Mouse (Mus musculus): ENCODE results near the gene Gm8113. TPM values are rescaled to one million over a fixed set of nuclear protein-coding genes. Genes with fewer than 3 reads are reported as not detected.
"Not testable (repeated sequence)": the region's sequence is repeated elsewhere in the genome, so short reads cannot be mapped to it uniquely, and the experiment has no call there.

Gene Gm8113
- 1 to 10 TPM; 3.9 to 4.8 TPM for total RNA-seq (2021)

DNA sequence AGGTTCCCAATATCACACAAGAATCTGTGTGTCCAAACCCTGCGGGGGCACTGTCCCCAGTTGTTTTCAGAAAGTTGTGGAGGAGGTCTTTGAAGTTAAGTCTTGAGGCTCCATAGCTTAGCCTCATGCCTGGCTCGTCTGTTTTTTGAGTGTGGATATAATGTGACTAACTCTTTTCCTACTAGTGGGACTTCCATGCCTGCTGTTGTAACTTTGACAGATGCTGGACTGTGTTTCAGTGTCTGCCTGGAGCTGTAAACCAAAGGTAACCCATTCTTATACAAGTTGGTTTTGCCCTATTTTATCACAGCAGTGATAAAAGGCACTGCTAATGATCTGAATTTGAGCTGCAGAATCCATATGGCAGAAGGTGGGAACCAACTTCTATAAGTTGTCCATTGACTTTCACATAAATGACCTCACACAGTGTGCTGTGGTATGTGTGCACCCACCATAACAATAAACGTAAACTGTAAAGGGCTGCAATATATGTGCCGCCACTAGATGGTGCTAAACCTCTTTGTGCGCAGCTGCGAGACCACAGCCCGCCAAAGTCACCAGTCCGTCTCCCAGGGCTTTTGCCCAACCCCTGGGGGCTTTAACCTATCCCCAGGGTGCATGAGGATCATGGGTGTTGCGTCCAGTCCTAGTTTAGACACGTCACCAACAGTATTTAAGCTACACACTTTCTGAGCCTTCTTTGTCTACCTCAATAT lies at the start of gene Gm8113:
Gene Gm8113 (plus strand): TSS at position 703 of the 716 bp plus-strand sequence.
- DNase-seq (ENCODE audit: low spot score); intact Hi-C loops (cut with DNase I): not testable (repeated sequence)

DNA sequence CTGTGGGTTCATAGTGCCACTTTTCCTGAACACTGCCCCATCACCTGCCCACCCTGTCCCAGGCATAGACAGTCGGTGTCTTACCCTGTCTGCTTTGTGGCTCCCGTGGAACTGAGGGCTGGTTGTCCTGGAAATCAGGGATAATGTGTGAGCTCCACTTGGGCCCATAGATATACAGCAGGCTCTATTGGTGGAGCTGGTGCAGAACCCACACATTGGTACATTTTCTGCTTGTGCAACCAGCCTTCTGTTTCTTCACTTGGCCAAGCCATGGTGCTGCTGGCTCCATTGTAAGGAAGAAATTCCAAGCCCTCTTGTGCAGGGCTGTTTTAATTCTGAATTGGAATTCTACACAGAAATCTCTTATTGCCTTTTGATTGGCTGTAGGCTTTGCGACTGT lies 49.8 kb upstream of the Gm8113 start, which contains the start of gene Ear1:
Gene Ear1 (minus strand): TSS at position 101 of the 400 bp plus-strand sequence.
- DNase-seq (ENCODE audit: low spot score); intact Hi-C loops (cut with DNase I): not testable (repeated sequence)

DNA sequence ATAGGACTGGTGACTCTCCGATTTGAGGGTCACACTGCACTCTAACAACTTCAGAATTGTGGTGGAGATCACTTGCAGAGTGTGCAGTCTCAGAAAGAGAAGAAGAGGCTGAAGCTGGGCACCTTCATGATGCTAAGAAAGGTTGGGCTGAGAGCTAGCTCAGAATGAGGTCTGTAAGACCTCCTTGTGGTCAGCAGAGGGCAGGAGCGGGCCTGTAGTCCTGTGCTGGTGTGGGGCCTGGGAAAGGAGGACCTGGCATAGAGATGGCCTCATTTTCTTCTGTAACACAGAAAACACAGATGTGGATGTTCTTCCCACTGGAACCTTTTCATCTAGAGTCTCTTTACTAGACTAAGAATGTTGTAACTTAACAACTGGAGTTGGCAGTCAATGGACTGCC lies 47.4 kb upstream of the Gm8113 start:
- DNase-seq (ENCODE audit: low spot score); intact Hi-C loops (cut with DNase I): not testable (repeated sequence)

DNA sequence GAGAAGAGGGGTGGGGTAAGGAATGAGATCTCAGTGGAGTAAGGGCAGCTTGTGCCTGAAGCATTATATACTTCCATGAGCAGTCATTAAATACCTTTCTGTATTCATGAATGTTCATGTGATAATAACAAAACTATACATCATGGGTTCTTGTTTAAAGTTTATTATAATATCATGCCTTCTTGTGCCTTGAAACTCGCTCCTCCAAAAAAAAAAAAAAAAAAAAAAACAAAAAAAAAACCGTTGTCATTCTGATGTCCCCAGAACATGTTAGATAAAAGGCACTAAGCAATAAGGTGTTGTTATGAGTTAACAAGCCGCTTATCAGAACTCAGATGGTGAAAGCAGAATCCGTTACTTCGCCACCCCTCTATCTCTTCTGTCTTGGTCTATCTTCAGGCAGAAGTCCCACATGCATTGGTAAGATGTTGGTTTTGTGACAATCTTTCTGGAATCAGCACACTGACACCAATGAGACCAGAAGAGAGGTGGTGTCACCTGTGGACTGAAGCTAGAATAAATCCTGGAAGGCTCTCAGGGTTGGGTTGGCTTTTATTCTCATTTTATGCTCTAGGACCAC lies 45.1 kb upstream of the Gm8113 start:
- intact Hi-C loops (cut with DNase I); DNase-seq (ENCODE audit: low spot score): not testable (repeated sequence)

DNA sequence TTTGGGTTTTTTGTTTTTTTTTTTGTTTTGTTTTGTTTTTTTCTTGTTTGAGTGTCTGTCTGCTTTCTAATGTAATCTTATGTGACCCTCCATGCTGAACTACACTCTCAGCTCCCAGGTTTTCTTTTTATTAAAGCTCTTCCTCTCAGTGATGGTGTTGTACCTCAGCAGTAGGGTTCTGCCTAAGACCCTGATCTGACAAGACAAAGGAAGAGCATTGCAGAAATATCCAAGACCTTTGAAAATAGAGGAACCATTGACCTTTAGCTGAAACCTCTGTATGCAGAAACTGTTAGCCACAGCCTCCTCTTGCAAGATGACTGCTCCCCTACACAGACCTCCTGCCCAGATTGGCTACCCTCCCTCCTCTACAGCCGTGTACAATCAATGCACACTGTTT lies 39.0 kb upstream of the Gm8113 start:
- DNase-seq (ENCODE audit: low spot score); intact Hi-C loops (cut with DNase I): not testable (repeated sequence)

DNA sequence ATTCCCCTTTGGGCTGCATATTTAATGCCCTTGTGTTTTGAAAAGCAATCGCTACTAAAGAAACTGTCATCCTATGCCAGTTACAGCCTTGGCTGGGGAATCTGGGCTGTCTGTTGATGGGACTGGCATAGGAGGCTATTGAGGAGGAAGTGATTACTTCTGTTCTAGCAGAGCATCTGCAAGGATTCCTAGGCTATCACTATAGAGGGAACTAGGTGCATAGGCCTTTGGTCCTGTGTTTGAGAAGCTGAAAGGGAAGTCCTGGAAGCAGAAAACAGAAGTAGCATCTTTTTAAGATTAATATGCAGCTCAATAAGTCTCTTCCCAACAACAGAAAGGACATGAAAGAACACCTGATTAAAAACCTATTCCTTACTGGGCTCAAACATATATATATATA lies 33.9 kb upstream of the Gm8113 start:
- intact Hi-C loops (cut with DNase I); DNase-seq (ENCODE audit: low spot score): not testable (repeated sequence)

DNA sequence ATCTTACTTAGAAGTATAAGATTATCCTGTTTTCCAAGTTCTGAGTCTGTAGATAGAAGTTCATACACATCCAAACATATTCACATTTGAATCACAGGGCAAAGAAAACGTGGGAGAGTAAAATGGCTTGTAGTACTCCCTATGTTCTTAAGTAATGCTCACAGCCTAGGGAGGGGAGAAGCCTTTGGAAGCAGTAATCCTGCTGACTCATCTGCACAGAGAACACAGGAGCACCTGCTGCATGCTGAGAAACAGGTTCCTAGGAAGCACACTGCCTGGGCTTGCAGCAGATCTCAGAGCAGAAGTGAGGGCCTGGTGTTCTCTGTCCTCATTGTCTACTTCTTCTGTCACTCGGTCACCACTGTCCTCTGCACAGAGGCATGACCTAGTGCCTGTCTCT lies 29.8 kb upstream of the Gm8113 start:
- intact Hi-C loops (cut with DNase I); DNase-seq (ENCODE audit: low spot score): not testable (repeated sequence)

DNA sequence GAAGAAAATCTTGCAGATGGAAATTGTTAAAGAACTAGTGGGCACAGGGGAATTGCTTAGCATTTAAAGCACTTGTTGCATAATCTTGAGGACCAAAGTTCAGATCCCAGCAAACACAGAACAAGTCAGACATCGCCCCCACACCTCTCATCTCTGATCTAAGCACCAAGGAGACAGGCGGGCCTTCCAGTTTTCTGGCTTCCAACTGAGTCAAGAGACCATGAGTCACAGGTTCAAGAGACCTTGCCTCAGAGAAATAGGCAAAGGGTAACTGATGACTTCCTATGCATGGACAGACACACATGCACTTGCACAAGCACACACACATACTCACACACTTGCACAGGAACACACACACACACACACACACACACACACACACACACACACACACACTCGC lies 26.6 kb upstream of the Gm8113 start:
- DNase-seq (ENCODE audit: low spot score); intact Hi-C loops (cut with DNase I): not testable (repeated sequence)

- DNase-seq (ENCODE audit: low spot score); intact Hi-C loops (cut with DNase I): not testable (repeated sequence)
These were observed 7.0 kb upstream of the Gm8113 start for GRCm38 (mm10) chr14:43918214-43918613.

GRCm38 (mm10) chr14:43923459-43923858 lies 1.7 kb upstream of the Gm8113 start, which contains the start of gene Ear10:
TSS of gene Ear10 (minus strand) at chr14:43923559.
- intact Hi-C loops (cut with DNase I); DNase-seq (ENCODE audit: low spot score): not testable (repeated sequence)

- intact Hi-C loops (cut with DNase I); DNase-seq (ENCODE audit: low spot score): not testable (repeated sequence)
These were observed 287 bp downstream of the Gm8113 start for GRCm38 (mm10) chr14:43925404-43925950.

GRCm38 (mm10) chr14:43932991-43933390 lies 7.8 kb downstream of the Gm8113 start:
- intact Hi-C loops (cut with DNase I) = loop anchor here (10.0 kb wide), 1 partner anchor 52 kb away; no protein-coding TSS in a partner anchor
- DNase-seq (ENCODE audit: low spot score) = not testable (repeated sequence)

DNA sequence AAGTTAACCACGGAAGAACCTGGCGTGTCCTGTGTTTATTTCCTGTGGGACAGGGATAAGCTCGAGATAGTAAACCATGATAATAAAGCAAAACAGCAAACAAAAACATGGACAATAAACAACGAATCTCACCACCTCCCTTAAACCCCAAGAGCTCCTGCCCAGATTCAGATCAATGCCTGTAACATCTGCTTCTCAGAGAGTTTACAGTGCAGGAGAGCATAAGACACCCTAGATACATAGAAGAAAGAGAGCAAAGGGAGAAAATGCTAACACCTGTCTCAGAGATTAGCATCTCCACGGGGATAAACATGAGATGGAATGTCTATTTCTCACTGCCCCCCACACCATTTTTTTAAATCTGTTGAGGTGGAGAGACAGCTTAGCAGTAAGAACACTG lies 8.2 kb downstream of the Gm8113 start:
- DNase-seq (ENCODE audit: low spot score) = not testable (repeated sequence)
- intact Hi-C loops (cut with DNase I) = loop anchor here (10.0 kb wide), 1 partner anchor 51 kb away; no protein-coding TSS in a partner anchor

DNA sequence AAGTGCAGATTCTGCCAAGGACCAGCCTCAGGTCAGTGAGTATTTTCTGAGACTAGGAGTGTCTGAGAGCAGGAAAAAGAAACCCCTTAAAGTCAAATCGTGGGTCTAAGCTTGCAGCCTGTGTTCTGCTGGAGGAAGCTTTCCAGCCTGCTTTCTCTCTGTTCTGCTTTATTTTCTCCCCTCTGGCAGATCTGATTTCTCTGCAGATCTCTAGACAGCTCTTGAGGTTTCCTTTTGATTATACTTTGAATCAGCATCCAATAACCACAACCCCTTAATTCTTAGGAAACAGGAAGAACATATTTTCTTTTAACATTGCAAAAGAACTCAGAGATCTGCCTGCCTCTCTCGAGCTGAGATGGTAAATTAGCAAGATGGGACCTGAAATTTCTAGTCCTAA lies 28.2 kb downstream of the Gm8113 start:
- intact Hi-C loops (cut with DNase I) = not testable (repeated sequence)

DNA sequence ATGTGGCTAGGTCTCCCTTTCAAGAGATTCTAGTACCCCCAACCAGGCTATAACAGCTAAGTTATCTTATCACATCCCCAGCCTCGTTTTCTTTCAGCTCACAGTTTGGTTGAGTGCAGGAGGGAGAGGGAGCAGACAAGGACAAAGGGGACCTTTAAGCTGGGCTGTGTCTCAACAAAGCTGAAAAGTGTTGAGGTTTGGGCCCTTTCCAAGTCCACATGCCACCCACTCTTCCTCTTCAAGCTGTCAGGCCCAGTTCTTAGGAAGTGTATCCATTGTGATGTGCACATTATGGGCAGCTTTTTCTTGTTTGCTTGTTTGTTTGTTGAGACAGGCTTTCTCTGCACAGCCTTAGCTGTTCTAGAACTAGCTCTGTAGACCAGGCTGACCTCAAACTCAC lies 29.9 kb downstream of the Gm8113 start:
- intact Hi-C loops (cut with DNase I); DNase-seq (ENCODE audit: low spot score): not testable (repeated sequence)

More for the DNA sequence above, 28.2 kb downstream of the Gm8113 start:
- not testable (repeated sequence) for DNase-seq (ENCODE audit: low spot score)

- DNase-seq (ENCODE audit: low spot score); intact Hi-C loops (cut with DNase I): not testable (repeated sequence)
These were observed 31.6 kb downstream of the Gm8113 start, which contains the start of gene Ang5 for GRCm38 (mm10) chr14:43956769-43957168. TSS of gene Ang5 (plus strand) at chr14:43957069.

Other genes starting within 250 kb of the Gm8113 start
- gene Gm8165, start 248.2 kb upstream of the Gm8113 start, total RNA-seq (2021) = not detected
- gene Gm7324, start 227.6 kb upstream of the Gm8113 start, total RNA-seq (2021) = under 1 TPM; 0.17 to 0.78 TPM
- not detected for gene Gm16506, start 197.9 kb upstream of the Gm8113 start, total RNA-seq (2021)
- not detected for gene Gm6526, start 177.5 kb upstream of the Gm8113 start, total RNA-seq (2021)
- not detected for gene Gm8180, start 140.6 kb upstream of the Gm8113 start, total RNA-seq (2021)
- not detected for gene Ear1, start 49.9 kb upstream of the Gm8113 start, total RNA-seq (2021)
- gene Ear10, start 1.8 kb upstream of the Gm8113 start, total RNA-seq (2021) = not detected
- gene Ang5, start 31.7 kb downstream of the Gm8113 start, total RNA-seq (2021) = not detected
- not detected for gene Ang6, start 76.9 kb downstream of the Gm8113 start, total RNA-seq (2021)
- under 1 TPM; 0.39 to 0.62 TPM for gene Ear2, start 177.3 kb downstream of the Gm8113 start, total RNA-seq (2021)
- not detected for gene Gm3327, start 198.5 kb downstream of the Gm8113 start, total RNA-seq (2021)

All from heart, postnatal 25 days (tissue).